Mouse (Mus musculus) liver, adult 2 months (tissue): Measurements from ENCODE around the gene Prss16. TPM values are rescaled to one million over a fixed set of nuclear protein-coding genes. Genes with fewer than 3 reads are reported as not detected.
"Not testable (repeated sequence)": the region's sequence is repeated elsewhere in the genome, so short reads cannot be mapped to it uniquely, and the experiment has no call there.

Source experiments
- DNase-seq: peaks from one replicate; pipeline ENCODE4 v3.0.0-alpha.2; 2011; ENCODE audit warnings: low read depth, low spot score; ENCODE audit errors: extremely low read depth
- H3K27ac ChIP-seq: fragments of 200-500 bp; replicated peaks from 2 replicates; pipeline ENCODE4 v1.5.1; 2012; ENCODE audit warnings: low read depth, mild to moderate bottlenecking, control low read depth, inconsistent platforms, low read length; ENCODE audit not compliant: insufficient read depth
- H3K27me3 ChIP-seq: fragments of 200-500 bp; 2 replicates; pipeline ENCODE4 v1.6.1; 2012; ENCODE audit warnings: mild to moderate bottlenecking, moderate library complexity, low read length, inconsistent platforms; ENCODE audit not compliant: control insufficient read depth, insufficient read depth
- H3K36me3 ChIP-seq: fragments of 200-500 bp; 2 replicates; pipeline ENCODE4 v1.6.1; 2012; ENCODE audit warnings: low read length, inconsistent platforms; ENCODE audit not compliant: control insufficient read depth, insufficient read depth
- H3K4me1 ChIP-seq: fragments of 200-500 bp; 2 replicates; pipeline ENCODE4 v1.6.1; 2011; ENCODE audit warnings: low read length; ENCODE audit not compliant: control insufficient read depth, insufficient read depth
- H3K4me3 ChIP-seq: fragments of 200-500 bp; 2 replicates; pipeline ENCODE4 v1.5.1; 2011; ENCODE audit warnings: low read depth, mild to moderate bottlenecking, control low read depth, low read length, moderate library complexity; ENCODE audit not compliant: insufficient read depth
- H3K79me2 ChIP-seq: fragments of 200-500 bp; 2 replicates; pipeline ENCODE4 v1.6.1; 2012; ENCODE audit warnings: inconsistent platforms, mild to moderate bottlenecking, low read length, moderate library complexity; ENCODE audit not compliant: control insufficient read depth, insufficient read depth
- H3K9ac ChIP-seq: fragments of 200-500 bp; 2 replicates; pipeline ENCODE4 v1.6.1; 2012; ENCODE audit warnings: low read depth, mild to moderate bottlenecking, control low read depth, inconsistent platforms, low read length
- CTCF ChIP-seq: fragments of 200-500 bp; IDR thresholded peaks from 2 replicates; pipeline ENCODE4 v1.5.1; 2011; ENCODE audit warnings: low read depth, low read length, control low read depth
- POLR2A ChIP-seq: fragments of 200-500 bp; IDR thresholded peaks from 2 replicates; pipeline ENCODE4 v1.6.1; 2011; ENCODE audit warnings: low read length, control low read depth; ENCODE audit not compliant: insufficient read depth; ENCODE audit errors: extremely low read depth
- WGBS: fragments of 180-500 bp; shearing (Covaris S2); methylation state at CpG from one replicate; pipeline ENCODE4 v1.1.7; 2018; 5-methylcytosine and 5-hydroxymethylcytosine counted together
- polyA plus RNA-seq: library from polyadenylated mRNA; depleted of rRNA; stranded (reverse); fragments of >200 nt; gene quantifications from 2 replicates; pipeline ENCODE4 v1.2.3, GENCODE M21; 2012
- total RNA-seq: library from RNA; depleted of rRNA; stranded (reverse); fragments of >200 nt; gene quantifications from 2 replicates; pipeline ENCODE4 v1.2.3, GENCODE M21; 2014

The Prss16 gene
- total and polyA plus RNA-seq, 2 experiments = not detected

DNA sequence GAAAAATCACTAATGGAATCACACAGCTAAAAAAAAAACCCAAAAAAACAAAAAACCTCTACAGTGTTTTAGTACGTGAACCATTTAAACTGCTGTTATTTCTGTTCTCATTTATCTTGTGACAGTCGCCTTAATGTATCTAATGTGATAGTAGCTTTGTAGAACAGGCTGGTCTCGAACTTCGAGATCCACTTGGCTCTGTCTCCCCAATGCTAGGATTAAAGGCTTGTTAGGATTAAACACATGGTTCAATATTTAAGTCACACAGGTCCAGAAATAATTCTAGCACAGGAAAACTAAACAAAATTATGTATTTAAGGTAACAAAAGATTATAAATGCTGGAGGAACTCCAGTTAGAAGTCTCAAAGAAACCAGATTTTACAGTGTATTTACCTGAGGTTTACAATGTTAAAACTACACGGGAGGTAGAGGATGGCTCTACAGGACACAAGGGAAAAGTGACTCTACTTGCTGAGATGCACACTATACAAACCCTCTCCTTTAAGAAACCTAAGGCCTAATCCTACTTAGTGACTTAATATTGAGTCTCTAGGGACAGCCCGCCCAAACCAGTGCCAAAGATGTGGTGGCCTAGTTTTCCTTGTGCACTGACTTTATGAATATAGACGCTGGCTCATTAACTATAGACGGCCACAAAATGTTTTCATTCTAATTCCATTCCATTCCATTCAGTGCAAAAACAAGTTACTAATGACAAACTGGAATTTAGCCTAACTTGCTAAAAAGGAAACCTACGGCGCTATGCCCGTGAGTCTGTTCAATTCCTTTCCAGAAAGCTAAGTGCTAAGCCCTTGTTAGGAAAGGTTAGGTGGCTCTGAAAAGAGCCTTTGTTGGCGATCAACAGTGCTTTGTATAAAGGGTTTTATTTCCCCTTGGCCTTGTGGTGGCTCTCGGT is 32.4 kb upstream of the Prss16 start:
- Histone ChIP-seq H3K4me3 (0 out of 2 replicates have a peak overlapping the region, but pooled peaks have one; percentile 16), H3K27me3 (no peaks in the 10 kb centered on the region), H3K36me3 (no peaks in the 10 kb centered on the region), H3K79me2 (no peaks in the 10 kb centered on the region), H3K9ac (no peak overlapping the region), H3K4me1 (peaks cover 11% of the 10 kb centered on the region), H3K27ac (peak overlapping the region; percentile 74; the same call in 1 of the 2 replicates)
- TF ChIP-seq CTCF (no peak), POLR2A (no peak)
- 19% methylated on average over 13 of the region's 13 CpGs for WGBS
- no peak for DNase-seq

DNA sequence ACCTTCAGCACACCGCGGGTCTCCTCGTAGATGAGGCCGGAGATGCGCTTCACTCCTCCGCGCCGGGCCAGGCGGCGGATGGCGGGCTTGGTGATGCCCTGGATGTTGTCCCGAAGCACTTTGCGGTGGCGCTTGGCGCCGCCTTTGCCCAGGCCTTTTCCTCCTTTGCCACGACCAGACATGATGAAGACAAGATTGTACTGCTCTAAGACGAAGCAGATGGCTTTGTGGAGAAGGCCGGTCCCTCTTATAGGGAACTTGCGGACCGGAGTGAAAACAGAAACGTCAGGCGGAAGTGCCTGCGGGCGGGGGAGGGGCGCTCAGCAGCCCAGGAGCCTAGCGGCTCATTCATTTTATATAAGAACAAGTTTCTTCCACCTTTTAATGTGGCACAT is 31.6 kb upstream of the Prss16 start, which contains the start of gene Hist1h4i:
Hist1h4i (minus strand) TSS at position 221 of the 395 bp plus-strand sequence.
- Histone ChIP-seq H3K4me3 (peak within 1 kb of the TSS; percentile 61), H3K27ac (peak within 1 kb of the TSS; percentile 74; the same call in 1 of the 2 replicates), H3K9ac (peak within 1 kb of the TSS; percentile 0), H3K4me1 (peaks cover 14% of the 10 kb centered on the region)
- H3K36me3 ChIP-seq, H3K79me2 ChIP-seq, H3K27me3 ChIP-seq: not testable (repeated sequence)
- TF ChIP-seq POLR2A = peak; percentile 86
- peak; percentile 81 for DNase-seq
- 1% methylated on average over 23 of the region's 27 CpGs for WGBS

GRCm38 (mm10) chr13:22040464-22041141 is 31.1 kb upstream of the Prss16 start:
- Histone ChIP-seq H3K9ac (peak overlapping the region; percentile 0), H3K27ac (no peak overlapping the region; the same call in 1 of the 2 replicates), H3K79me2 (no peaks in the 10 kb centered on the region), H3K4me3 (peak overlapping the region; percentile 61), H3K27me3 (no peaks in the 10 kb centered on the region), H3K4me1 (peaks cover 15% of the 10 kb centered on the region), H3K36me3 (no peaks in the 10 kb centered on the region)
- 5% methylated on average over 24 of the region's 24 CpGs for WGBS
- TF ChIP-seq CTCF (no peak), POLR2A (no peak)
- peak; percentile 49 for DNase-seq

DNA sequence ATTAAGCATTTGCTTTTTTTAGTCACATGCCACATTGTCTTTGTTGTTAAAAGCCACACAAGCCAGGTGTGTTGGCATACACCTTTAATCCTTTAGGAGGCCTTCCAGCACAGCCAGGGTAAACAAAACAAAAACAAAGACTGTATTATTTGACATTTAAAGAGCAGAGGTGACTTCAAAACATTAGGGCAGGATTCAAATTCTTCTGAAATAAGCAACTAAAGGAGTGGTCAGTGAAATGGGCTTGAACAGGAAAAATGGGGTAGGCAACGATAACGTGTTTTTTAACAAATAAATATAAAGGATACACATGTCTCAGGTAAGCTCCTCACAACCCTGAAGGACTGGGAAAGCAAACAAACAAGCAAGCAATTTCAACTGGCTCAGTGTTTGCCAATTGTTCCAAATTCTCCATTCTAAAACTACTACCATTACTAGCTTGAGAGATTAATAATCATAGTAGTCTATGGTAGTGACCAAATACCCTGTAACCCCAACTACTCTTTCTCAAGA is 30.5 kb upstream of the Prss16 start:
- H3K36me3 ChIP-seq = no peaks in the 10 kb centered on the region
- H3K4me3 ChIP-seq = no peak overlapping the region
- peak; percentile 25 for DNase-seq
- no peak overlapping the region for H3K9ac ChIP-seq
- no peaks in the 10 kb centered on the region for H3K27me3 ChIP-seq
- no peak overlapping the region for H3K27ac ChIP-seq
- peaks cover 15% of the 10 kb centered on the region for H3K4me1 ChIP-seq
- TF ChIP-seq POLR2A (no peak), CTCF (no peak)
- no peaks in the 10 kb centered on the region for H3K79me2 ChIP-seq
- 12% methylated on average over 2 of the region's 2 CpGs for WGBS

DNA sequence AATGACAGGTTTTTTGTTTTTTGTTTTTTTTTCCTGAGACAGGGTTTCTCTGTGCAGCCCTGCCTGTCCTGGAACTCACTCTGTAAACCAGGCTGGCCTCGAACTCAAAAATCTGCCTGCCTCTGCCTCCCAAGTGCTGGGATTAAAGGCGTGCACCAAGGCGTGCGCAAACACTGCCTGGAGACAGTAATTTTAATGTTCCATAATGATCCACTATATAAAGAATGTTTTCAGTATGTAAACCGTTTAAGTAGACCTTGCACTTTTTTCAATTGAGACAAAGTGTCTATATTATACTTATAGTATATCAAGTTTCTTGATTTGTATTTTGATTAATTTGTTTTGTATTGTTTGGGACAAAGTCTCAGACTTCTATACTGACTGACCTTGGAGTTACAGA is 29.8 kb upstream of the Prss16 start:
- no peaks in the 10 kb centered on the region for H3K27me3 ChIP-seq
- DNase-seq = no peak
- no peak overlapping the region for H3K9ac ChIP-seq
- H3K36me3 ChIP-seq = no peaks in the 10 kb centered on the region
- WGBS = 82% methylated on average over 5 of the region's 5 CpGs
- H3K4me3 ChIP-seq = no peak overlapping the region
- no peaks in the 10 kb centered on the region for H3K79me2 ChIP-seq
- peaks cover 13% of the 10 kb centered on the region for H3K4me1 ChIP-seq
- no peak overlapping the region for H3K27ac ChIP-seq
- TF ChIP-seq CTCF = no peak
